Comparison of ENCODE assay signal across 8 mouse cellular contexts in genomic region chr11:109611303-109612149, GRCm38 (mm10). TPM values are rescaled to one million over a fixed set of nuclear protein-coding genes. Genes with fewer than 3 reads are reported as not detected.
DNase-seq lines count a peak whose midpoint lies in the region; ATAC-seq and TF ChIP-seq lines count a peak whose summit lies in the region.

TSS of gene Wipi1 (minus strand) at chr11:109611967.

- no peaks in the 10 kb centered on the region for H3K27me3 ChIP-seq in C2C12 (ENCODE audit: control insufficient read depth, insufficient read depth, insufficient read length)
- H3K27me3 ChIP-seq in erythroblast, embryonic 14.5 days (ENCODE audit: control insufficient read depth) = no peaks in the 10 kb centered on the region
- H3K27me3 ChIP-seq in heart, embryonic 11.5 days (ENCODE audit: control insufficient read depth, insufficient read depth, low read length) = no peaks in the 10 kb centered on the region
- H3K27me3 ChIP-seq in kidney, embryonic 16.5 days (ENCODE audit: insufficient read depth, low read length) = peaks cover 5% of the 10 kb centered on the region; the same call in 1 of the 2 replicates
- no peaks in the 10 kb centered on the region for H3K27me3 ChIP-seq in liver, adult 2 months (ENCODE audit: control insufficient read depth, insufficient read depth, low read length)
- H3K27me3 ChIP-seq in myocyte (ENCODE audit: control insufficient read depth, insufficient read depth, insufficient read length) = no peaks in the 10 kb centered on the region
- no peaks in the 10 kb centered on the region for H3K27me3 ChIP-seq in splenic B cell, adult 2 months (ENCODE audit: control insufficient read depth, insufficient read depth, low read length, poor library complexity, severe bottlenecking)

- no peak for TF ChIP-seq CTCF in C2C12 (IDR thresholded peaks at IDR 0.05; ENCODE audit: control insufficient read depth, insufficient read depth, insufficient read length)
- TF ChIP-seq CTCF in brain, embryonic 14.5 days (IDR thresholded peaks at IDR 0.05; ENCODE audit: borderline replicate concordance, extremely low read depth, insufficient read depth, insufficient read length) = no peak
- no peak for TF ChIP-seq CTCF in liver, adult 2 months (IDR thresholded peaks at IDR 0.05; ENCODE audit: low read depth, low read length)

- no peaks in the 10 kb centered on the region for H3K36me3 ChIP-seq in C2C12 (ENCODE audit: control insufficient read depth, insufficient read depth)
- H3K36me3 ChIP-seq in erythroblast, embryonic 14.5 days (ENCODE audit: control insufficient read depth) = peaks cover 20% of the 10 kb centered on the region
- no peaks in the 10 kb centered on the region for H3K36me3 ChIP-seq in heart, embryonic 11.5 days (ENCODE audit: control insufficient read depth, insufficient read depth, low read length)
- no peaks in the 10 kb centered on the region for H3K36me3 ChIP-seq in kidney, embryonic 16.5 days (ENCODE audit: insufficient read depth, low read length)
- H3K36me3 ChIP-seq in liver, adult 2 months (ENCODE audit: control insufficient read depth, insufficient read depth, low read length) = no peaks in the 10 kb centered on the region
- no peaks in the 10 kb centered on the region for H3K36me3 ChIP-seq in myocyte (ENCODE audit: control insufficient read depth, insufficient read depth)
- no peaks in the 10 kb centered on the region for H3K36me3 ChIP-seq in splenic B cell, adult 2 months (ENCODE audit: control insufficient read depth, insufficient read depth, low read length, poor library complexity, severe bottlenecking)

- no peaks in the 10 kb centered on the region for H3K9me3 ChIP-seq in erythroblast, embryonic 14.5 days (ENCODE audit: control insufficient read depth, low read length)
- no peaks in the 10 kb centered on the region for H3K9me3 ChIP-seq in heart, embryonic 11.5 days (replicated peaks; ENCODE audit: control insufficient read depth, low read length)
- no peaks in the 10 kb centered on the region for H3K9me3 ChIP-seq in kidney, embryonic 16.5 days (ENCODE audit: low read length)

- H3K9ac ChIP-seq in heart, embryonic 11.5 days (ENCODE audit: low read depth, low read length) = peak within 1 kb of the TSS; percentile 91
- peak within 1 kb of the TSS; percentile 85 for H3K9ac ChIP-seq in kidney, embryonic 16.5 days (replicated peaks; ENCODE audit: low read length)
- peak within 1 kb of the TSS; percentile 95 for H3K9ac ChIP-seq in liver, adult 2 months (ENCODE audit: low read depth, low read length)

- peak within 1 kb of the TSS; percentile 50 for H3ac ChIP-seq in C2C12 (ENCODE audit: control insufficient read depth, insufficient read length, low read depth)
- peak within 1 kb of the TSS; percentile 45 for H3ac ChIP-seq in myocyte (ENCODE audit: control insufficient read depth, insufficient read length)

- peak; percentile 99 for DNase-seq in brain, embryonic 14.5 days (ENCODE audit: low read depth)
- DNase-seq in liver, adult 2 months (ENCODE audit: extremely low read depth, low read depth, low spot score) = peak; percentile 97
- peak; percentile 97 for DNase-seq in splenic B cell, adult 2 months (ENCODE audit: low read depth, low spot score)

- H3K79me3 ChIP-seq in C2C12 (ENCODE audit: low read depth) = peaks cover 5% of the 10 kb centered on the region

- H3K4me1 ChIP-seq in erythroblast, embryonic 14.5 days (ENCODE audit: control insufficient read depth) = peaks cover 81% of the 10 kb centered on the region
- H3K4me1 ChIP-seq in heart, embryonic 11.5 days (ENCODE audit: control insufficient read depth, insufficient read depth, low read length) = peaks cover 23% of the 10 kb centered on the region
- peaks cover 26% of the 10 kb centered on the region for H3K4me1 ChIP-seq in kidney, embryonic 16.5 days (ENCODE audit: insufficient read depth, low read length)
- H3K4me1 ChIP-seq in liver, adult 2 months (ENCODE audit: control insufficient read depth, insufficient read depth, low read length) = peaks cover 14% of the 10 kb centered on the region; the same call in 1 of the 2 replicates

- peak; percentile 79; the same call in 1 of the 2 replicates for TF ChIP-seq POLR2A in brain, embryonic 14.5 days (IDR thresholded peaks at IDR 0.05; ENCODE audit: borderline replicate concordance, extremely low read depth, insufficient read depth, insufficient read length, poor library complexity, severe bottlenecking)
- TF ChIP-seq POLR2A in liver, adult 2 months (IDR thresholded peaks at IDR 0.05; ENCODE audit: extremely low read depth, insufficient read depth, low read length) = peak; percentile 66; the same call in 1 of the 2 replicates
- TF ChIP-seq POLR2A in myocyte (IDR thresholded peaks at IDR 0.05; ENCODE audit: insufficient read length, low read depth) = peak; percentile 79

- peak within 1 kb of the TSS; percentile 86 for H3K4me2 ChIP-seq in heart, embryonic 11.5 days
- H3K4me2 ChIP-seq in kidney, embryonic 16.5 days (replicated peaks; ENCODE audit: low read depth, low read length) = peak within 1 kb of the TSS; percentile 55
- H3K4me2 ChIP-seq in myocyte (ENCODE audit: low read depth) = peak within 1 kb of the TSS; percentile 92

- H3K79me2 ChIP-seq in C2C12 (ENCODE audit: control insufficient read depth, insufficient read depth) = peaks cover 40% of the 10 kb centered on the region
- peaks cover 3% of the 10 kb centered on the region; the same call in 1 of the 2 replicates for H3K79me2 ChIP-seq in liver, adult 2 months (ENCODE audit: control insufficient read depth, insufficient read depth, low read length)
- peaks cover 44% of the 10 kb centered on the region for H3K79me2 ChIP-seq in myocyte (ENCODE audit: control insufficient read depth, insufficient read depth)

- H3K4me3 ChIP-seq in C2C12 (ENCODE audit: insufficient read depth, poor library complexity, severe bottlenecking) (peak within 1 kb of the TSS; percentile 58), myocyte (peak within 1 kb of the TSS; percentile 85)
- peak within 1 kb of the TSS; percentile 99 for H3K4me3 ChIP-seq in erythroblast, embryonic 14.5 days (replicated peaks)
- peak within 1 kb of the TSS; percentile 82 for H3K4me3 ChIP-seq in heart, embryonic 11.5 days (ENCODE audit: low read depth, low read length)
- peak within 1 kb of the TSS; percentile 84 for H3K4me3 ChIP-seq in kidney, embryonic 16.5 days (ENCODE audit: low read length)
- peak within 1 kb of the TSS; percentile 81 for H3K4me3 ChIP-seq in liver, adult 2 months (ENCODE audit: insufficient read depth, low read depth, low read length)

- peak within 1 kb of the TSS; percentile 88 for H3K27ac ChIP-seq in heart, embryonic 11.5 days (ENCODE audit: low read depth, low read length)
- peak within 1 kb of the TSS; percentile 86 for H3K27ac ChIP-seq in kidney, embryonic 16.5 days (ENCODE audit: low read length)
- peak within 1 kb of the TSS; percentile 73 for H3K27ac ChIP-seq in liver, adult 2 months (replicated peaks; ENCODE audit: insufficient read depth, low read depth, low read length)

- peak; percentile 97 for ATAC-seq in heart, embryonic 11.5 days (replicated peaks; ENCODE audit: insufficient number of reproducible peaks, low FRiP score, low TSS enrichment)
- peak; percentile 97 for ATAC-seq in kidney, embryonic 16.5 days (ENCODE audit: low FRiP score, low TSS enrichment)

- WGBS in heart, embryonic 11.5 days (ENCODE audit: insufficient replicate concordance) = under 1% methylated on average over 52 of the region's 58 CpGs
- under 1% methylated on average over 55 of the region's 58 CpGs for WGBS in kidney, embryonic 16.5 days
- WGBS in liver, adult 2 months = 1% methylated on average over 58 of the region's 58 CpGs

TF ChIP-seq in C2C12, 6 proteins besides CTCF, POLR2A, EP300 and RAD21:
- TF ChIP-seq MYOD1 (IDR thresholded peaks at IDR 0.05; ENCODE audit: control insufficient read depth, insufficient read length, low read depth) (no peak), CEBPB (IDR thresholded peaks at IDR 0.05; ENCODE audit: low read depth) (no peak), FOSL1 (IDR thresholded peaks at IDR 0.05; ENCODE audit: insufficient read depth, low read length, poor library complexity, severe bottlenecking) (no peak), MYOG (IDR thresholded peaks at IDR 0.05; ENCODE audit: control insufficient read depth, extremely low read depth, insufficient read length) (no peak), MAX (IDR thresholded peaks at IDR 0.05) (peak; percentile 99), USF1 (IDR thresholded peaks at IDR 0.05; ENCODE audit: low read depth) (peak; percentile 87)

TF ChIP-seq in myocyte, 11 proteins besides CTCF, POLR2A, EP300 and RAD21:
- peak; percentile 11 to 52 (median 30) for TF ChIP-seq MYOG (IDR thresholded peaks at IDR 0.05; ENCODE audit: control insufficient read depth in 1 of 3, insufficient read depth in 1 of 3, insufficient read length in 2 of 3, low read depth in 2 of 3)
- peak in 2 of 3 experiments; percentile 44 to 71 for TF ChIP-seq MYOD1 (IDR thresholded peaks at IDR 0.05; ENCODE audit: control insufficient read depth in 1 of 3, insufficient read length in 2 of 3, low read depth in 2 of 3)
- no peak for TF ChIP-seq SRF (IDR thresholded peaks at IDR 0.05; ENCODE audit: control insufficient read depth, insufficient read length, low read depth)
- TF ChIP-seq TCF3 (IDR thresholded peaks at IDR 0.05; ENCODE audit: insufficient read length, low read depth) = no peak
- TF ChIP-seq POLR2AphosphoS2 (IDR thresholded peaks at IDR 0.05; ENCODE audit: insufficient read length, low read depth) = peak; percentile 80
- TF ChIP-seq USF1 (IDR thresholded peaks at IDR 0.05; ENCODE audit: low read depth) = peak; percentile 90
- TF ChIP-seq MAX (IDR thresholded peaks at IDR 0.05; ENCODE audit: low read depth) = peak; percentile 97

RNA-seq across cellular contexts. Expression of gene Wipi1, which starts in this region (rescaled TPM):
- polyA plus RNA-seq in C2C12 (2012; fragmentation: generic; extraction: Trizol) = 27.8 TPM
- 7.1 and 10.2 TPM in 2 replicates for polyA plus RNA-seq in brain, embryonic 14.5 days (2012; rRNA removed)
- 11.4 and 12.1 TPM in 2 replicates for polyA plus RNA-seq in erythroblast, embryonic 14.5 days (2012)
- 23.6 and 27.1 TPM in 2 replicates for polyA plus RNA-seq in heart, embryonic 11.5 days (2014; fragmentation: Nextera tagmentation; extraction: Ambion mirVana)
- 35.8 and 36.4 TPM in 2 replicates for polyA plus RNA-seq in kidney, embryonic 16.5 days (2015; fragmentation: Nextera tagmentation; extraction: Ambion mirVana)
- 8.5 and 8.8 TPM in 2 replicates for total RNA-seq in liver, adult 2 months (2014; rRNA removed)
- 6.4 and 7.3 TPM in 2 replicates for polyA plus RNA-seq in liver, adult 2 months (2012; rRNA removed)
- 71.9 TPM for polyA plus RNA-seq in myocyte (2012; fragmentation: generic; extraction: Trizol)

Comparison
In these comparisons a context has a peak if more than half of its experiments do, and no peak if none do; other contexts are left out.
1. Peak in every context shown above with its lines: DNase-seq, ATAC-seq, H3K4me3 ChIP-seq and H3K27ac ChIP-seq.